8 mouse cellular contexts compared by ENCODE assay signal in the genomic region with DNA sequence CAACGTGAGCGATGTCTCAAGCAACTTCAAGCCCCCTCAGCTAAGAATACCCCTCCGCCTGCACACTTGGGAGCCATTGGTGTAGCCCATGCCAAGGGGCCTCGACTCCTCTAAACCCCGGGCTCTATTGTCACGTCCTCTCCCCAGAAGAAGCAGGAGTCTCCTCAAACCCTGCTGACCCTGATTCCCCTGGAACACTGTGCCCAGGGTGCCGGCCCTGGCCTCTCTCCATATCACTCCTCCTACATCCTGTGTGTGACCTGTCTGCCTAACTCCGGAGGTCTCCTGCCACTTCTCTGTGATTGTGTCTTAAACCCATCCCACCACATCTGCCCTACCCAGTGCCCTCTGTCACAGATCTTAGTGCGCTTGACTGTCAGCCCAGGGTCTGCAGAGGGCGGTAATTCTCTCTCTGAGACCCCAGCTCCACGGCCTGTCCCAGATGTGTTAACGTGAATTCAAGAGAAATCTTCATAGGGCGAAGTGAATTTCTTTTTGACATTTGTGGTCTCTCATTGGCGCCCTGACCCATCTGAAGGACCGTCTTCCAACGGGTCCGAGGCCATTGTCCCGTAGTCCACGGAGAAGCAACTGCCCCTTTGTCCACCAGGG. TPM values are rescaled to one million over a fixed set of nuclear protein-coding genes. Genes with fewer than 3 reads are reported as not detected.
DNase-seq lines count a peak whose midpoint lies in the region; ATAC-seq and TF ChIP-seq lines count a peak whose summit lies in the region.
"Had no signal": no experiment of that assay in that cellular context is flagged by ENCODE, and none has a peak within 500 bp of the region (broad histone marks: within the 10 kb centered on the region; RNA-seq: fewer than 3 reads in every experiment).

No protein-coding gene starts in this region.

- no peaks in the 10 kb centered on the region for H3K27me3 ChIP-seq in testis, adult 2 months (ENCODE audit: control insufficient read depth, insufficient read depth, low read length)
- H3K27me3 ChIP-seq in forebrain, embryonic 15.5 days = peaks cover 32% of the 10 kb centered on the region
- peaks cover 28% of the 10 kb centered on the region for H3K27me3 ChIP-seq in limb, embryonic 15.5 days
- H3K27me3 ChIP-seq in stomach, postnatal 0 days (ENCODE audit: control insufficient read depth, insufficient read depth, low read length) = no peaks in the 10 kb centered on the region

- intact Hi-C loops in left cerebral cortex, postnatal 25 days (cut with DNase I) = no loop called here

- WGBS in forebrain, embryonic 15.5 days = 17% methylated on average over 19 of the region's 19 CpGs
- 28% methylated on average over 19 of the region's 19 CpGs for WGBS in limb, embryonic 15.5 days
- WGBS in stomach, postnatal 0 days = 30% methylated on average over 19 of the region's 19 CpGs

- DNase-seq in testis, postnatal 14 days (ENCODE audit: low spot score) = no peak
- DNase-seq in stomach, postnatal 0 days (ENCODE audit: low spot score) = no peak
- no peak for DNase-seq in left cerebral cortex, postnatal 25 days (ENCODE audit: low spot score in 2 of 2)
- DNase-seq: cerebellum, adult 8-10 months had no signal

- peak overlapping the region; percentile 77 for H3K4me3 ChIP-seq in testis, adult 2 months (ENCODE audit: control insufficient read depth, low read depth, low read length)
- peak overlapping the region; percentile 47 for H3K4me3 ChIP-seq in forebrain, embryonic 15.5 days
- peak overlapping the region; percentile 67 for H3K4me3 ChIP-seq in limb, embryonic 15.5 days
- peak overlapping the region; percentile 72 for H3K4me3 ChIP-seq in stomach, postnatal 0 days (ENCODE audit: low read depth, low read length)

- peaks cover 40% of the 10 kb centered on the region for H3K4me1 ChIP-seq in testis, adult 2 months (ENCODE audit: control insufficient read depth, insufficient read depth, low read length)
- peaks cover 33% of the 10 kb centered on the region for H3K4me1 ChIP-seq in forebrain, embryonic 15.5 days
- H3K4me1 ChIP-seq in limb, embryonic 15.5 days = peaks cover 47% of the 10 kb centered on the region
- peaks cover 4% of the 10 kb centered on the region; the same call in 1 of the 2 replicates for H3K4me1 ChIP-seq in stomach, postnatal 0 days (replicated peaks; ENCODE audit: control insufficient read depth, insufficient read depth)

- H3K36me3 ChIP-seq in testis, adult 2 months (ENCODE audit: control insufficient read depth, insufficient read depth, low read length) = no peaks in the 10 kb centered on the region
- H3K36me3 ChIP-seq in forebrain, embryonic 15.5 days = no peaks in the 10 kb centered on the region
- H3K36me3 ChIP-seq in limb, embryonic 15.5 days = no peaks in the 10 kb centered on the region
- peaks cover 4% of the 10 kb centered on the region; the same call in 1 of the 2 replicates for H3K36me3 ChIP-seq in stomach, postnatal 0 days (ENCODE audit: control insufficient read depth, insufficient read depth, low read length)

- peak overlapping the region; percentile 44 for H3K9ac ChIP-seq in forebrain, embryonic 15.5 days (replicated peaks)
- peak overlapping the region; percentile 49 for H3K9ac ChIP-seq in limb, embryonic 15.5 days
- peak overlapping the region; percentile 87 for H3K9ac ChIP-seq in stomach, postnatal 0 days (ENCODE audit: low read length)

- H3K9me3 ChIP-seq in forebrain, embryonic 15.5 days = no peaks in the 10 kb centered on the region
- no peaks in the 10 kb centered on the region for H3K9me3 ChIP-seq in limb, embryonic 15.5 days
- no peaks in the 10 kb centered on the region for H3K9me3 ChIP-seq in stomach, postnatal 0 days (ENCODE audit: control insufficient read depth, low read length)

- ATAC-seq in forebrain, embryonic 15.5 days (replicated peaks) = no peak
- ATAC-seq in limb, embryonic 15.5 days (ENCODE audit: insufficient number of reproducible peaks, low FRiP score, low TSS enrichment, low read depth) = no peak
- ATAC-seq in stomach, postnatal 0 days (ENCODE audit: low FRiP score, low TSS enrichment) = no peak
- ATAC-seq in inflammation-experienced regulatory T-cells, adult 6 months = no peak

- no peak for TF ChIP-seq POLR2A in testis, adult 2 months (IDR thresholded peaks at IDR 0.05; ENCODE audit: control insufficient read depth, low read depth, low read length)

- TF ChIP-seq EP300 in stomach, postnatal 0 days (optimal IDR thresholded peaks at IDR 0.05) = no peak

- no peak overlapping the region for H3K27ac ChIP-seq in testis, adult 2 months (ENCODE audit: control insufficient read depth, insufficient read depth, low read depth, low read length)
- H3K27ac ChIP-seq in forebrain, embryonic 15.5 days (replicated peaks) = no peak overlapping the region
- H3K27ac ChIP-seq in limb, embryonic 15.5 days = no peak overlapping the region
- peak overlapping the region; percentile 97 for H3K27ac ChIP-seq in stomach, postnatal 0 days (replicated peaks)

- no peak for TF ChIP-seq CTCF in testis, adult 2 months (IDR thresholded peaks at IDR 0.05; ENCODE audit: control insufficient read depth, insufficient read depth, insufficient replicate concordance, low read depth, low read length)
- TF ChIP-seq CTCF in stomach, postnatal 0 days (IDR thresholded peaks at IDR 0.05; ENCODE audit: low read depth) = no peak; the same call in 1 of the 2 replicates

- peak overlapping the region; percentile 83 for H3K4me2 ChIP-seq in forebrain, embryonic 15.5 days (replicated peaks)
- H3K4me2 ChIP-seq in limb, embryonic 15.5 days = peak overlapping the region; percentile 97
- H3K4me2 ChIP-seq in stomach, postnatal 0 days (replicated peaks; ENCODE audit: low read depth) = peak overlapping the region; percentile 95

RNA-seq across cellular contexts. Expression of a gene that starts 0.6 kb away (rescaled TPM):
- polyA plus RNA-seq in testis, adult 2 months (2012; rRNA removed) = 49.9 and 55.5 TPM in 2 replicates
- polyA plus RNA-seq in forebrain, embryonic 15.5 days (2015; fragmentation: Nextera tagmentation; extraction: Ambion mirVana) = 0.98 TPM in 2 replicates
- polyA plus RNA-seq in limb, embryonic 15.5 days (2015; fragmentation: Nextera tagmentation; extraction: Ambion mirVana) = 3.4 and 3.7 TPM in 2 replicates
- polyA plus RNA-seq in stomach, postnatal 0 days (2015; fragmentation: Nextera tagmentation; extraction: Ambion mirVana) = 11.3 and 12.1 TPM in 2 replicates
- total RNA-seq in left cerebral cortex, postnatal 25 days (2021) = 1 to 10 TPM in 1 of 2 experiments, under 1 TPM in 1; 0.76 to 1.3 TPM
- 1 to 10 TPM; 3.7 to 4.3 (median 3.8) TPM for polyA plus RNA-seq in inflammation-experienced regulatory T-cells, adult 6 months (2017; shearing (Covaris generic))

RNA-seq across cellular contexts. Expression of a gene that starts 3.4 kb away (rescaled TPM):
- 28.3 and 29.1 TPM in 2 replicates for polyA plus RNA-seq in testis, adult 2 months (2012; rRNA removed)
- polyA plus RNA-seq in forebrain, embryonic 15.5 days (2015; fragmentation: Nextera tagmentation; extraction: Ambion mirVana) = 79.1 and 147 TPM in 2 replicates
- polyA plus RNA-seq in limb, embryonic 15.5 days (2015; fragmentation: Nextera tagmentation; extraction: Ambion mirVana) = 75.1 and 86.0 TPM in 2 replicates
- 84.5 and 98.2 TPM in 2 replicates for polyA plus RNA-seq in stomach, postnatal 0 days (2015; fragmentation: Nextera tagmentation; extraction: Ambion mirVana)
- 100 to 1,000 TPM; 138 to 140 TPM for total RNA-seq in left cerebral cortex, postnatal 25 days (2021)
- 10 to 100 TPM; 20.2 to 26.3 (median 21.0) TPM for polyA plus RNA-seq in inflammation-experienced regulatory T-cells, adult 6 months (2017; shearing (Covaris generic))

RNA-seq across cellular contexts. Expression of a gene that starts 33.6 kb away (rescaled TPM):
- 36.0 and 41.7 TPM in 2 replicates for polyA plus RNA-seq in testis, adult 2 months (2012; rRNA removed)
- 77.2 and 91.2 TPM in 2 replicates for polyA plus RNA-seq in forebrain, embryonic 15.5 days (2015; fragmentation: Nextera tagmentation; extraction: Ambion mirVana)
- 195 and 218 TPM in 2 replicates for polyA plus RNA-seq in limb, embryonic 15.5 days (2015; fragmentation: Nextera tagmentation; extraction: Ambion mirVana)
- polyA plus RNA-seq in stomach, postnatal 0 days (2015; fragmentation: Nextera tagmentation; extraction: Ambion mirVana) = 91.5 and 97.1 TPM in 2 replicates
- total RNA-seq in left cerebral cortex, postnatal 25 days (2021) = 10 to 100 TPM; 17.4 to 18.8 TPM
- 10 to 100 TPM; 34.6 to 68.7 (median 39.4) TPM for polyA plus RNA-seq in inflammation-experienced regulatory T-cells, adult 6 months (2017; shearing (Covaris generic))

RNA-seq across cellular contexts. Expression of a gene that starts 42.2 kb away (rescaled TPM):
- polyA plus RNA-seq in testis, adult 2 months (2012; rRNA removed) = 27.4 and 28.8 TPM in 2 replicates
- 24.0 and 27.0 TPM in 2 replicates for polyA plus RNA-seq in forebrain, embryonic 15.5 days (2015; fragmentation: Nextera tagmentation; extraction: Ambion mirVana)
- polyA plus RNA-seq in limb, embryonic 15.5 days (2015; fragmentation: Nextera tagmentation; extraction: Ambion mirVana) = 24.0 and 26.7 TPM in 2 replicates
- 20.7 and 21.2 TPM in 2 replicates for polyA plus RNA-seq in stomach, postnatal 0 days (2015; fragmentation: Nextera tagmentation; extraction: Ambion mirVana)
- total RNA-seq in left cerebral cortex, postnatal 25 days (2021) = 100 to 1,000 TPM; 246 TPM
- polyA plus RNA-seq in inflammation-experienced regulatory T-cells, adult 6 months (2017; shearing (Covaris generic)) = 1 to 10 TPM; 2.4 to 5.1 (median 4.1) TPM

RNA-seq across cellular contexts. Expression of a gene that starts 58.2 kb away (rescaled TPM):
- polyA plus RNA-seq in testis, adult 2 months (2012; rRNA removed) = 7.9 and 8.9 TPM in 2 replicates
- polyA plus RNA-seq in forebrain, embryonic 15.5 days (2015; fragmentation: Nextera tagmentation; extraction: Ambion mirVana) = 2.0 and 2.2 TPM in 2 replicates
- polyA plus RNA-seq in limb, embryonic 15.5 days (2015; fragmentation: Nextera tagmentation; extraction: Ambion mirVana) = 11.6 and 27.2 TPM in 2 replicates
- polyA plus RNA-seq in stomach, postnatal 0 days (2015; fragmentation: Nextera tagmentation; extraction: Ambion mirVana) = 4.7 and 6.4 TPM in 2 replicates
- 10 to 100 TPM; 16.4 to 18.2 TPM for total RNA-seq in left cerebral cortex, postnatal 25 days (2021)
- 1 to 10 TPM in 2 of 3 experiments, under 1 TPM in 1; 0.99 to 1.9 (median 1.6) TPM for polyA plus RNA-seq in inflammation-experienced regulatory T-cells, adult 6 months (2017; shearing (Covaris generic))
